Mouse (Mus musculus) erythroid progenitor cell, adult 5-6 weeks (primary cell): Measurements from ENCODE around the gene Fam78a. TPM values are rescaled to one million over a fixed set of nuclear protein-coding genes. Genes with fewer than 3 reads are reported as not detected.
"Not testable (repeated sequence)": the region's sequence is repeated elsewhere in the genome, so short reads cannot be mapped to it uniquely, and the experiment has no call there.

Source experiments
- ATAC-seq: replicated peaks from 2 replicates; pipeline ENCODE4 v1.8.0; 2016; ENCODE audit warnings: moderate number of reproducible peaks, mild to moderate bottlenecking, moderate TSS enrichment, inconsistent platforms; ENCODE audit not compliant: poor library complexity, low FRiP score, severe bottlenecking
- total RNA-seq, 2 experiments: library from RNA; stranded (forward) in 1 of 2; stranded (reverse) in 1 of 2; fragments of 150-400 nt in 1 of 2; fragments of 186-747, 209-891 nt in 1 of 2; gene quantifications; 2 replicates each; pipeline versions ENCODE4 v1.2.3 to v1.2.4; 2015 to 2017; ENCODE audit warnings: low replicate concordance in 2 of 2

Fam78a gene
- total RNA-seq, 2 experiments from 2014 or later, result 27.7 to 75.5 TPM

GRCm38 (mm10) chr2:32055357-32055965 is 29.2 kb downstream of the Fam78a start:
- no peak for ATAC-seq

- ATAC-seq, result no peak
Measured at GRCm38 (mm10) chr2:32052418-32052817, 32.2 kb downstream of the Fam78a start.

- ATAC-seq, result no peak
Measured at GRCm38 (mm10) chr2:32051791-32052190, 32.9 kb downstream of the Fam78a start.

- ATAC-seq, result no peak
Measured at GRCm38 (mm10) chr2:32047323-32047722, 37.3 kb downstream of the Fam78a start.

GRCm38 (mm10) chr2:32046009-32046408 is 38.6 kb downstream of the Fam78a start:
- ATAC-seq, result no peak

- ATAC-seq, result no peak
Measured at GRCm38 (mm10) chr2:32045375-32045774, 39.3 kb downstream of the Fam78a start.

GRCm38 (mm10) chr2:32043836-32044235 is 40.8 kb downstream of the Fam78a start:
- ATAC-seq, result no peak

GRCm38 (mm10) chr2:32041087-32041486 is 43.6 kb downstream of the Fam78a start:
- ATAC-seq, result no peak

GRCm38 (mm10) chr2:32040646-32041045 is 44.0 kb downstream of the Fam78a start:
- not testable (repeated sequence) for ATAC-seq

GRCm38 (mm10) chr2:32038661-32039081 is 46.0 kb downstream of the Fam78a start:
- ATAC-seq, result no peak

- ATAC-seq, result no peak
Measured at GRCm38 (mm10) chr2:32037279-32037858, 47.3 kb downstream of the Fam78a start.

- no peak for ATAC-seq
Measured at GRCm38 (mm10) chr2:32034206-32034605, 50.5 kb downstream of the Fam78a start.

- no peak for ATAC-seq
Measured at GRCm38 (mm10) chr2:32033436-32033835, 51.2 kb downstream of the Fam78a start.

GRCm38 (mm10) chr2:32029636-32030035 is 55.0 kb downstream of the Fam78a start:
- ATAC-seq, result no peak

GRCm38 (mm10) chr2:32024372-32024771 is 60.3 kb downstream of the Fam78a start:
- no peak for ATAC-seq

GRCm38 (mm10) chr2:32020229-32020628 is 64.4 kb downstream of the Fam78a start:
- no peak for ATAC-seq

GRCm38 (mm10) chr2:32019704-32020103 is 65.0 kb downstream of the Fam78a start:
- ATAC-seq, result no peak

GRCm38 (mm10) chr2:32008716-32009115 is 75.9 kb downstream of the Fam78a start:
- no peak for ATAC-seq

- ATAC-seq, result no peak
Measured at GRCm38 (mm10) chr2:32008311-32008710, 76.3 kb downstream of the Fam78a start.
